Mouse (Mus musculus) cerebellum, adult 2 months (tissue): Measurements from ENCODE around the gene Ldlrap1.

Source experiments
- CTCF ChIP-seq: fragments of 200-500 bp; IDR thresholded peaks from 2 replicates; pipeline ENCODE4 v1.5.1; 2011; ENCODE audit warnings: low read depth, mild to moderate bottlenecking, control low read depth, low read length, moderate library complexity, borderline replicate concordance; ENCODE audit not compliant: insufficient read depth
- POLR2A ChIP-seq: fragments of 200-500 bp; IDR thresholded peaks from 2 replicates; pipeline ENCODE4 v1.6.1; 2011; ENCODE audit warnings: low read length, control low read depth, borderline replicate concordance; ENCODE audit not compliant: insufficient read depth

- TF ChIP-seq POLR2A, result no peak
- TF ChIP-seq CTCF, result peak; percentile 89
Measured at GRCm38 (mm10) chr4:134713937-134714336, 53.9 kb downstream of the Ldlrap1 start.
